Comparison of ENCODE assay signal across 10 mouse cellular contexts in the genomic region with DNA sequence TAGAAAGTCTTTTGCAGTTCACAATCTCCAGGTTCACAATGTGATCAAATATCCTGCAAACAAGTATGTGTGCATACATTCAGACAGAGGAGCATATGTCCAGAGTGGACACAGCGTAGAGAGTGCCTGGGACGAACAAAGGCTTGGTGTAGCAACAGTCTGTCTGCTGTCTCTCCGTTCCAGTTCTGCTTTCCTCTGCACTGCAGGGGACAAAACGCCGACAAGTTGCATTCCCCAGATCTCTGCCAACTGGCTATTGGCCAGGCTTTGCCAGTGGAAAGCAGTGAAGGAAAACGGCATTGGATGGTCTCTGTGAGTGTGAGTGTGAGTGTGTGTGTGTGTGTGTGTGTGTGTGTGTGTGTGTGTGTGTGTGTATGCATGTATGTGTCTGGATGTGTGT. TPM values are rescaled to one million over a fixed set of nuclear protein-coding genes. Genes with fewer than 3 reads are reported as not detected.
DNase-seq lines count a peak whose midpoint lies in the region; ATAC-seq and TF ChIP-seq lines count a peak whose summit lies in the region.
"Had no signal": no experiment of that assay in that cellular context is flagged by ENCODE, and none has a peak within 500 bp of the region (broad histone marks: within the 10 kb centered on the region; RNA-seq: fewer than 3 reads in every experiment).

No protein-coding gene starts in this region.

- no peak overlapping the region for H3K9ac ChIP-seq in lung, embryonic 14.5 days
- H3K9ac ChIP-seq: forebrain, embryonic 15.5 days had no signal

- WGBS in lung, embryonic 14.5 days: 37% methylated on average over 6 of the region's 6 CpGs

- no peak overlapping the region for H3K27ac ChIP-seq in lung, embryonic 14.5 days (ENCODE audit: low read depth)
- H3K27ac ChIP-seq: forebrain, embryonic 15.5 days had no signal

- H3K36me3 ChIP-seq in lung, embryonic 14.5 days (ENCODE audit: insufficient read depth): no peaks in the 10 kb centered on the region
- H3K36me3 ChIP-seq: forebrain, embryonic 15.5 days had no signal

- TF ChIP-seq CTCF in lung, embryonic 14.5 days (IDR thresholded peaks at IDR 0.05; ENCODE audit: low read depth): no peak

- H3K4me3 ChIP-seq in lung, embryonic 14.5 days (ENCODE audit: low read depth, low read length): no peak overlapping the region
- H3K4me3 ChIP-seq: forebrain, embryonic 15.5 days; megakaryocyte, embryonic 14.5 days had no signal

- no peaks in the 10 kb centered on the region for H3K27me3 ChIP-seq in lung, embryonic 14.5 days (ENCODE audit: insufficient read depth, low read length)
- H3K27me3 ChIP-seq: forebrain, embryonic 15.5 days; megakaryocyte, embryonic 14.5 days had no signal

- no peaks in the 10 kb centered on the region for H3K4me1 ChIP-seq in lung, embryonic 14.5 days (ENCODE audit: insufficient read depth)

- ATAC-seq in frontal cortex, adult (ENCODE audit: low TSS enrichment): 0 out of 2 replicates have a peak, but pooled peaks have one; percentile 35
- peak; percentile 71; the same call in 1 of the 2 replicates for ATAC-seq in lung, embryonic 14.5 days (ENCODE audit: insufficient read depth)
- ATAC-seq in common myeloid progenitor, adult 5-6 weeks (replicated peaks; ENCODE audit: low read depth, poor library complexity, severe bottlenecking): 0 out of 2 replicates have a peak, but pooled peaks have one; percentile 7
- ATAC-seq in CD4-positive, CD25-positive, alpha-beta regulatory T cell, adult 4 months: no peak
- ATAC-seq: forebrain, embryonic 15.5 days had no signal

- H3K4me2 ChIP-seq in lung, embryonic 14.5 days: no peak overlapping the region
- H3K4me2 ChIP-seq: forebrain, embryonic 15.5 days had no signal

- no peaks in the 10 kb centered on the region for H3K9me3 ChIP-seq in lung, embryonic 14.5 days (ENCODE audit: low read depth, low read length)
- H3K9me3 ChIP-seq: forebrain, embryonic 15.5 days had no signal

- DNase-seq in frontal cortex, adult 2 months (ENCODE audit: extremely low spot score in 1 of 2, low spot score in 1 of 2): no peak
- DNase-seq in lung, embryonic 14.5 days: peak; percentile 72
- no peak for DNase-seq in lung, postnatal 36 days
- DNase-seq in lung, postnatal 10 days: peak; percentile 51
- DNase-seq in testis, postnatal 10 days (ENCODE audit: low spot score): no peak

RNA-seq across cellular contexts. Expression of a gene that starts 14.4 kb away (rescaled TPM):
- polyA plus RNA-seq in frontal cortex, adult 2 months (2012; rRNA removed): 201 and 228 TPM in 2 replicates
- 478 and 493 TPM in 2 replicates for polyA plus RNA-seq in lung, embryonic 14.5 days (2014; fragmentation: Nextera tagmentation; extraction: Ambion mirVana)
- 466 and 530 TPM in 2 replicates for total RNA-seq in common myeloid progenitor, adult 5-6 weeks (2017)
- 100 to 1,000 TPM; 666 to 730 TPM for polyA plus RNA-seq in CD4-positive, CD25-positive, alpha-beta regulatory T cell, adult 4 months (2017; shearing (Covaris generic))

Comparison
In these comparisons a context has a peak if more than half of its experiments do, and no peak if none do; other contexts are left out.
1. DNase-seq: peak in lung, embryonic 14.5 days (single experiment) and lung, postnatal 10 days (single experiment); none in frontal cortex, adult 2 months (0 of 2), lung, postnatal 36 days (single experiment) and testis, postnatal 10 days (single experiment).